Mouse (Mus musculus) urinary bladder, postnatal 4 days (tissue): Measurements from ENCODE around the gene Kif3c.
"Not testable (repeated sequence)": the region's sequence is repeated elsewhere in the genome, so short reads cannot be mapped to it uniquely, and the experiment has no call there.

Experiments
- DNase-seq, 2 experiments: peaks; one replicate each; pipeline ENCODE4 v3.0.0; 2021 to 2022; ENCODE audit warnings: low spot score in 2 of 2

The Kif3c gene

GRCm38 (mm10) chr12:3370979-3371925, 6.3 kb downstream of the Kif3c start:
- no peak for DNase-seq

- DNase-seq = no peak
These were observed 7.1 kb downstream of the Kif3c start for GRCm38 (mm10) chr12:3371991-3372390.

GRCm38 (mm10) chr12:3373566-3373965, 8.6 kb downstream of the Kif3c start:
- DNase-seq = no peak

GRCm38 (mm10) chr12:3374552-3374951, 9.6 kb downstream of the Kif3c start:
- DNase-seq = no peak

DNA sequence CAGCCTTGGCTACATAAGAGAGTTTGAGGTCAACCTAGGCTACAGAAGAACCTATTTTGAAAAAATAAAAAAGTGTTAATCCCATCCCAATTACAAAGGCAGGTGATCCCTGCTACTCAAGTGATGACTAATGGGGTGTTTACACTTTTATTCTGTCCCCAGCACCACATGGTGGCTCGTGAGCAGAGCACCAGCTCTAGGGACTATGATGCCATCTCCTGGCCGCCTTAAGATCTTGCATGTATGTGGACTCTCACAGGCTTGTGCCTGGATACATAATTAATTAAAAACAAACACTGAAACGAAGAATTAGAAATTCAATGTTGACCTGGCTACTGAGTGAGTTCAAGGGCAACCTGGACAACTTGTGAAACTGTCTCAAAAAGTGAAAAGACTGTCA, 12.3 kb downstream of the Kif3c start:
- DNase-seq = no peak

DNA sequence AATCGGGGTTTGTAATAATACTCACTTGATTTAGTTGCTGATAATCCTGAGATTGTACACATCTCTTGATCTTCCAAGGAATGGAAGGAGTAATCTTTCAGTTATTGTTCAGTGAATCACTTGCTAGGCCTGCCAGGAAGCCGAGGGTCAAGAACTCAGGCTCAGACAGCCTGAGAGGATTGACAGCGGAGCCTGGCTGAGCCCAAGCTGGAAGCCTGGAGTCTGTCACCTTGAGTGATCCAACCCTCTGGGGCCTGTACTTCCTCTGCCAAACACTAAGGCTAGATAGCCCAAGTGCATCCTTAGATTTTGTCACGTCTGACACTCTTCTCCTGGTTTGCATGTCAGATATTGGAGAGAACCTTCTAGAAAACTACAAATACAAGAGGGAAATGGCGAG, 12.8 kb downstream of the Kif3c start:
- DNase-seq = no peak

GRCm38 (mm10) chr12:3384860-3385259, 19.9 kb downstream of the Kif3c start:
- DNase-seq = no peak

DNA sequence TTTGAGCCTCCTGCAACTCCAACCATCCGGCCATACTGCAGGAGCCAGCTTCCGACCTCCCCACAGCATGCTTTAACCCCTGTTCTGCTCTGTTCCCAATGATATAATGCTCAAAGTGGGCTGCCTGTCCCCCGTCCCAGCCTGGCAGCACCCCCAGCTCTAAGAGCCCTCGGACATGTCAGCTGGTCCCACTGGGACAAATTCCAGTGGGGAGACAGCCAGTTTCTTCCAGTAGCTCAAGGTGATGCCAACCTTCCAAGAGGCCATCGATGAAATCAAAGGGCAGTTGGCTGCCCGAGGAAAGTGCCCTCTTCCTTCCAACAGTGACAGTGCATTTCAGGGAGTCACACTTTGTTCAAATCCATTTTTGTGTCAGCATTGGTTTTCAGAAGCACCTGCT, 20.3 kb downstream of the Kif3c start:
- no peak for DNase-seq

DNA sequence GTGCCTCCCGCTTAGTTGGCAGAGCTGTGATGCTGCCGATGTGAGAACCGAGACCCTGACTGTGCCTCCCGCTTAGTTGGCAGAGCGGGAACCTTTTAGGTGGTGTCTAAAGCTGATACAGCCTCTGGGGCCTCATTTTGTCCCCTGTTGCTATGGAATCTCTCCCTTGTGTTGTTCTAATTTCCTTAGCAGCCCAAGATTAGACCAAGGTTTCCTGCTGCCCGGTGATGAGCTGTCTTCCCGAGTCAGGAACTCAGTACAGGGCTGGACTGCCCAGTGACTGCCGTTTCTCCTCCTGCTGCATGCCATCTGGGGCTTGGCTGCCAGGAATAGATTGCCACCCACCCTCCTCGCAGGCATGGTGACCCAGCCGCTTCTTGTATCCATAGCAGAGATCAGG, 21.0 kb downstream of the Kif3c start:
- DNase-seq = no peak

DNA sequence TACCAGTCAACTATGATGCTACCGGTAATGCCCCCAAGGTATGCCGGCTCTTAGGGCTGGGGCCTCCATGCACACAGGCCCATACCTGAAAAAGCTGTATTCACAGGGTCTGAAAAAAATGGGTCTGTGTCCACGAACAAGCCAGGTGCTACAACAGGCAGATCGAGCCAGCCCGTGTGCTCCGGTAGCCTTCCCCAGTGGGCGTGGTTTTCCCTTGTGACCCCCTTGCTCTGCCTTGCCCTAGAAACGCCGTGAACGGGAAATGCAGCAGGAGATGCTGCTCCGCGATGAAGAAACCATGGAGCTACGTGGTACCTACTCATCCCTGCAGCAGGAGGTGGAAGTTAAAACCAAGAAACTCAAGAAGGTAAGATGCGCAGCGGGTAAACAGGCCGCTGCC, 23.0 kb downstream of the Kif3c start:
- no peak for DNase-seq

DNA sequence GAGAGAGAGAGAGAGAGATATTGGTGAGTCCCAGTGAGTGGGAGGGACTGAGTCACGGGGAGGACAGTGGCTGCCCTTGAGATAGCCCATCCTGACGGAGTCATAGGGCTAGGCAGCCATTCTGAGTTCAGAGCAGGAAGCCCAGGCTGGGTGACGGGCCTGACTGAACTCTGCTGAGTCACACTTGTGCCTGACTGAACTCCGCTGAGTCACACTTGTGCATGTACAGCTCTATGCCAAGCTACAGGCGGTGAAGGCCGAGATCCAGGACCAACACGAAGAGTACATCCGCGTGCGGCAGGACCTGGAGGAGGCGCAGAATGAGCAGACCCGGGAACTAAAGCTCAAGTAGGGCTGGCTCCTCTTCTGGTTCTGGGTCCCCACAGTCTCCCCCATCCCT, 24.5 kb downstream of the Kif3c start:
- DNase-seq = no peak

DNA sequence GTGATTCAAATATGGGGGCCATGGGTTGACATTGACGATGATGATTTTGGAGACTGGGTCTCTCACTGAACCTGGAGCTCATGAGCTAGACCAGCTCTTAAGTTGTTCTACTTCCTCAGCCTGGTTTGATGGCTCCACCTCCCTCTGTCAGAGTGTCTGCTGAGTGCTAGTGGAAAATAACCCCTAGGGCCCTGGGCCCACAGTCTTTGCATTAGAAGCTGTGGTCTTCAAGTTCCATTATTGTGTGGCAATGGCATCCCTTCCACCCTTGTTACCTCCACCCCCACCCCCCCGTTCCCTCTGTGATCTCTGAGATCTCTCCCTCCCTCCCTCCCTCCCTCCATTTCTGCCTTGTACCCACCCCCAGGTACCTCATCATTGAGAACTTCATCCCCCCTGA, 25.1 kb downstream of the Kif3c start:
- DNase-seq = no peak

DNA sequence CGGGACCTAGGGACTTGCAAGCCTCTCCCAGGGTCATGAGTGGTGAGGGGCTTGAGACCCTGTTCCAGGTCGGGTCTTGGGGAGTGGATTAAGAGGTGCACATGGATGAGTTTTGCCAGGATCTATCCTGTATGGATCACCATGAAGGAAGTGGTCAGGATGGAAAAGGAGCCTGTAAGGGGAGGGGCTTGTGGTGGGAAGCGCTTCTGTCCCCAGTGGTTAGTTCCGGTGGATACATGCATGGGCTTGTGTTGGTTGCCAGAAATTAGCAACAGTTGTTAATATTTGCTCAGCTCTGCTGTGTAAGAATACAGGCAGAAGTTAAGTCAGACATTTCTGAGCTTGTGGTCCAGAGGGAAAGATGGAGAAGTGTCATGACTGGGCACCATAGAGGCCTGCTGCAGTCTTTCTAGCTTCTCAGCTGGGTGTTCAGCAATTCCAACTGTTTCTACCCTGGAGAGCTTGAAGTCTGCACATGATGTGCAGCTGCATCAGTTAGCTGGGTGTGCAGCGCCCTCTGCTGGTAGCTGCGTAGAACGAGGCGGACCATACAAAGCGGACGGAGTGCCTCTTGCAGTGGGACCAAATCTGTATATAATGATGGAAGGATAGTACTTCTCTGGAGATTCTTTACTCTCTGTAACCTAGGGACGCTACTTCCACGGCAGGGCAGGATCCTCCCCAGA, 25.8 kb downstream of the Kif3c start:
- peak; percentile 69 to 81 for DNase-seq

DNA sequence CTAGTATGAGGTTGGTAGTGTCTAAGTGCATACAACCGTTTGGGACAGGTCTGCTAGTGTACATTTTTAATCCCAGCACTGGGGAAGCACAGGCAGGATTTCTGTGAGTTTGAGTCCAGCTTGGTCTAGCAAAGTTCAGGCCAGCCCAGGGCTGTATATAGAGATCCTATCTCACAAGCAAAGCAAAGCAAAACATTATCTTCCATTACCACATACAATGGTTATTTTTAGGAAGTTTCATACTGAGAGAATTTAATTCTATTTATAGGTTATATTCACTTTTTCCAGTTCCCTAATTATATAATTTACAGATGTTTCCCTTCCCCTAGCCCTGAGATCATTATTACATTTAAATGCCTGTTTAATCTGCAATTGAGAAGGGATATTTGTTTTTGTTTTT, 26.3 kb downstream of the Kif3c start:
- no peak for DNase-seq

DNA sequence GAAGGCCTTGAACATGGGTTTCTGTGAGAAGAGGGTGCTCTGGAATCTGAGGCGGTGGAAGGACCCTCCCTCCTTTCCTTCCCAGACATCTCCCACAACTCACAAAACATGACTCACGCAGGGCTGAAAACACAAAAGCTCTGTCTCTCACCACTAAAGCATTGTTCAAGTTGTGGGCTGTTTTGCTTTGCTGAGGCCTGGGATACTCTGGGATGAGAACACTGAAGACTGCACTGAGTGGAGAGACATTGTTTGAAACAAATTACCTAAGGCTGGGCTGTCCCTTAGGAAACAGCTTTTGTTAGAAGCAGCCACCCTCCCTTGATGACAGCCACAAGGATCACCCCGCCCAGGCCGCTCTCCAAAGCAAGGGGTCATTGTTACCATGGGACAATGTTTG, 28.2 kb downstream of the Kif3c start:
- DNase-seq = no peak

GRCm38 (mm10) chr12:3396931-3397330, 32.0 kb downstream of the Kif3c start:
- no peak for DNase-seq

DNA sequence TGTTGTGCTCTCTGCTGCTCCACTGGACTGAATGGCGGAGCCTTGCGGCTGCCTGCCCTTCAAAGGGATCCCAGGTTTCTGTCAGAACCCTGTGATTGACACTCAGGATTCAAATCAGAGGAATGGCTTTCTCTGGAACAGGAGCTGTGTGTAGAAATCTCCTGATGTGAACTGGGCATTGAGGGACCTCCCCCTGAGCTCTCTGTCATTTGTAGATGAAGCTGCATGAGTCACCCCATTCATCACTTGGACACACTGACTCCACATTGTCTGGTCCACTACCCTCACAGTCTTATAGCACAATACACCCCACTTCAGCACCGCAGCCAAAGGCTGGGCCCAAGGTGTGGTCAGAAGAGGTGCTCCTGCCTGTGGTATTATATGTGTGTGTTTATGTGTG, 40.7 kb downstream of the Kif3c start:
- not testable (repeated sequence) for DNase-seq

DNA sequence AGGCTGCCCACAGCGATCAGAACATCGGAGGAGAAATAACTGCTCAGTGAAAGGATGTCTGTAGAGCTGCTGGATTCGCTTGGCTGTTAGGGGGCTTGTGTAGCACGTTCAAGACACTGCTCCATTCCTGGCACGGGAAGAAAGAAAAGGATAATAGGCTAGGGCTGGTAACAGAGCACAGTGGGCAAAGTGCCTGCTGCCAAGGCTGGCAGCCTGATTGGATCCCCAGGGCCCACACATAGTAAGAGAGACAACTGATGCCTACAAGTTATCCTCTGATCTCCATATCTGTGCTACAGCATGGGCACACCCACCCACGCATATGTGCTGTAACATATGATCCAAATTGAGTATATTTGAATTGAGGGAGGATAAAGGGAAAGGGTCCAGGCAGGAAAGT, 41.7 kb downstream of the Kif3c start:
- DNase-seq = no peak

- no peak for DNase-seq
These were observed 50.0 kb downstream of the Kif3c start for GRCm38 (mm10) chr12:3414956-3415355.

- no peak for DNase-seq
These were observed 53.8 kb downstream of the Kif3c start for GRCm38 (mm10) chr12:3418761-3419160.

DNA sequence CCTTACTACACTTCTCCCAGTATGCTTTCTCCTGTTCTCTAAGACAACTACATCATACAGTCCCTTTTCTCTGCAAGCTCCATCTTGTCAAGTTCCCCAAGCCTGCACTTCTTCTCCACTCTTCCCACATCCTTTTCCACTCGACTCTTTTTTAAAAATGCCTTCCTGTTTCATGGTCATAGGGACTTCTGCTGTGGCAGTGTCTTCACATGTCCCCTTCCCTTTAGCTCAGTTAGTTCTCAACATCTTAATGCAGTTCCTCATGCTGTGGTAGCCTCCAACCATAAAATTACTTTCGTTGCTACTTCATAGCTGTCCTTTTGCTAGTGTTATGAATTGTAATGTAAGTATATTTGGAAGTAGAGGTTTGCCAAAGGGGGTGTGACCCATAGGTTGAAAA, 55.6 kb downstream of the Kif3c start:
- no peak for DNase-seq

- no peak for DNase-seq
These were observed 57.9 kb downstream of the Kif3c start for GRCm38 (mm10) chr12:3422786-3423185.

DNA sequence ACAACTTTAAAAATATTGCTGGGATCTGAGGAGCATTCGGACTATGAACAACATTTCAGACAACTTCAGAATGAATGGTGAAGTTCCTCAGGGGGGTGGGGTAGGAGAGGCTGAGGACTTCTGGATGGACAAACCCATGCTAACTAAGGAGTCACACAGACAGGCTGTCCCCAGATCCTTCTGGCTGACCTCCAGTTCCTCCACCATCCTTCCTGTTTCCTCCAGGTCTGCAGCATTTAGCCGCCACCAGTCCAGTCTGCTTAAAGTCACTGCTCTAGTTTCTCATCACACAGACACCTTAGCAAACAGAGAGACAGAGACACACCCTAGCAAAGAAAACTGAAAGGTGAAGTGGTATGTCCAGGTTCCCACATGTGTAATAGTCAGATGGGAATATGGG, 59.2 kb downstream of the Kif3c start:
- DNase-seq = no peak
